In genomic region chr4:110120761-110121160, GRCm38 (mm10) we compare ENCODE assay signal across 13 mouse cellular contexts.
A peak's percentile ranks its signal among the peaks of the same experiment; 100 is the strongest.
DNase-seq lines count a peak whose midpoint lies in the region; ATAC-seq and TF ChIP-seq lines count a peak whose summit lies in the region.
"Had no signal": no experiment of that assay in that cellular context is flagged by ENCODE, and none has a peak within 500 bp of the region (broad histone marks: within the 10 kb centered on the region; RNA-seq: fewer than 3 reads in every experiment).

No protein-coding gene starts in this region.

- no peak for TF ChIP-seq CTCF in thymus, adult 2 months (IDR thresholded peaks at IDR 0.05; ENCODE audit: borderline replicate concordance, control insufficient read depth, extremely low read depth, insufficient read depth, low read length, poor library complexity)

- no peak overlapping the region for H3K4me2 ChIP-seq in kidney, embryonic 14.5 days (replicated peaks; ENCODE audit: low read depth, low read length)
- H3K4me2 ChIP-seq in forebrain, embryonic 14.5 days (ENCODE audit: low read length): no peak overlapping the region
- H3K4me2 ChIP-seq in hindbrain, embryonic 13.5 days: peak overlapping the region; percentile 21; the same call in 1 of the 2 replicates
- H3K4me2 ChIP-seq in midbrain, embryonic 16.5 days (ENCODE audit: low read length): peak overlapping the region; percentile 22; the same call in 1 of the 2 replicates
- H3K4me2 ChIP-seq: heart, embryonic 15.5 days; liver, embryonic 11.5 days had no signal

- TF ChIP-seq POLR2A in thymus, adult 2 months (IDR thresholded peaks at IDR 0.05; ENCODE audit: control insufficient read depth, extremely low read depth, insufficient read depth, low read length, poor library complexity): no peak

- 11% methylated on average over 9 of the region's 9 CpGs for WGBS in kidney, embryonic 14.5 days
- WGBS in forebrain, embryonic 14.5 days: 73% methylated on average over 9 of the region's 9 CpGs
- WGBS in hindbrain, embryonic 13.5 days: 38% methylated on average over 9 of the region's 9 CpGs
- 45% methylated on average over 9 of the region's 9 CpGs for WGBS in midbrain, embryonic 16.5 days
- 63% methylated on average over 9 of the region's 9 CpGs for WGBS in thymus, adult 2 months

- H3K4me1 ChIP-seq in kidney, embryonic 14.5 days (ENCODE audit: control insufficient read depth, insufficient read depth, low read length): no peaks in the 10 kb centered on the region; the same call in 1 of the 2 replicates
- no peaks in the 10 kb centered on the region; the same call in 1 of the 2 replicates for H3K4me1 ChIP-seq in forebrain, embryonic 14.5 days (ENCODE audit: control insufficient read depth, insufficient read depth, low read length)
- peaks cover 32% of the 10 kb centered on the region for H3K4me1 ChIP-seq in hindbrain, embryonic 13.5 days (replicated peaks)
- peaks cover 9% of the 10 kb centered on the region for H3K4me1 ChIP-seq in midbrain, embryonic 16.5 days (ENCODE audit: control insufficient read depth, insufficient read depth, low read length)
- no peaks in the 10 kb centered on the region for H3K4me1 ChIP-seq in thymus, adult 2 months (replicated peaks; ENCODE audit: control insufficient read depth, insufficient read depth, low read length)
- H3K4me1 ChIP-seq: heart, embryonic 15.5 days had no signal

- H3K4me3 ChIP-seq in kidney, embryonic 14.5 days (ENCODE audit: low read length): no peak overlapping the region
- no peak overlapping the region for H3K4me3 ChIP-seq in forebrain, embryonic 14.5 days (ENCODE audit: low read depth, low read length)
- no peak overlapping the region for H3K4me3 ChIP-seq in hindbrain, embryonic 13.5 days
- no peak overlapping the region for H3K4me3 ChIP-seq in midbrain, embryonic 16.5 days (ENCODE audit: low read depth, low read length)
- no peak overlapping the region for H3K4me3 ChIP-seq in thymus, adult 2 months (ENCODE audit: control insufficient read depth, insufficient read depth, low read length)
- H3K4me3 ChIP-seq: heart, embryonic 15.5 days had no signal

- no peaks in the 10 kb centered on the region for H3K36me3 ChIP-seq in kidney, embryonic 14.5 days (ENCODE audit: control insufficient read depth, insufficient read depth, low read length)
- H3K36me3 ChIP-seq in forebrain, embryonic 14.5 days (ENCODE audit: control insufficient read depth, insufficient read depth, low read length): no peaks in the 10 kb centered on the region
- no peaks in the 10 kb centered on the region for H3K36me3 ChIP-seq in hindbrain, embryonic 13.5 days
- no peaks in the 10 kb centered on the region for H3K36me3 ChIP-seq in midbrain, embryonic 16.5 days (ENCODE audit: control insufficient read depth, insufficient read depth, low read length)
- no peaks in the 10 kb centered on the region for H3K36me3 ChIP-seq in thymus, adult 2 months (ENCODE audit: control insufficient read depth, insufficient read depth, low read length)
- H3K36me3 ChIP-seq: heart, embryonic 15.5 days had no signal

- ATAC-seq in kidney, embryonic 14.5 days (ENCODE audit: low FRiP score, low TSS enrichment): peak; percentile 28; the same call in 1 of the 2 replicates
- peak; percentile 57 for ATAC-seq in forebrain, embryonic 14.5 days
- ATAC-seq in hindbrain, embryonic 13.5 days (ENCODE audit: low FRiP score): peak; percentile 77
- ATAC-seq in midbrain, embryonic 16.5 days: peak; percentile 46; the same call in 1 of the 2 replicates

- H3K9me3 ChIP-seq in kidney, embryonic 14.5 days (ENCODE audit: control insufficient read depth, low read length): no peaks in the 10 kb centered on the region
- no peaks in the 10 kb centered on the region for H3K9me3 ChIP-seq in forebrain, embryonic 14.5 days (replicated peaks; ENCODE audit: control insufficient read depth, low read length)
- no peaks in the 10 kb centered on the region for H3K9me3 ChIP-seq in hindbrain, embryonic 13.5 days
- H3K9me3 ChIP-seq in midbrain, embryonic 16.5 days (replicated peaks; ENCODE audit: control insufficient read depth, low read length, poor library complexity, severe bottlenecking): no peaks in the 10 kb centered on the region
- H3K9me3 ChIP-seq: heart, embryonic 15.5 days had no signal

- no peak overlapping the region for H3K9ac ChIP-seq in kidney, embryonic 14.5 days (ENCODE audit: low read depth, low read length)
- H3K9ac ChIP-seq in forebrain, embryonic 14.5 days (ENCODE audit: low read length): no peak overlapping the region
- no peak overlapping the region for H3K9ac ChIP-seq in hindbrain, embryonic 13.5 days
- no peak overlapping the region for H3K9ac ChIP-seq in midbrain, embryonic 16.5 days (ENCODE audit: low read depth, low read length)
- H3K9ac ChIP-seq: heart, embryonic 15.5 days had no signal

- no peaks in the 10 kb centered on the region for H3K27me3 ChIP-seq in kidney, embryonic 14.5 days (ENCODE audit: control insufficient read depth, insufficient read depth, low read length)
- H3K27me3 ChIP-seq in forebrain, embryonic 14.5 days (replicated peaks; ENCODE audit: control insufficient read depth, insufficient read depth, low read length): no peaks in the 10 kb centered on the region
- H3K27me3 ChIP-seq in hindbrain, embryonic 13.5 days: no peaks in the 10 kb centered on the region
- H3K27me3 ChIP-seq in midbrain, embryonic 16.5 days (ENCODE audit: control insufficient read depth, insufficient read depth, low read depth, low read length): no peaks in the 10 kb centered on the region
- no peaks in the 10 kb centered on the region for H3K27me3 ChIP-seq in thymus, adult 2 months (ENCODE audit: control insufficient read depth, insufficient read depth, low read length)
- H3K27me3 ChIP-seq: heart, embryonic 15.5 days had no signal

- no peak for DNase-seq in kidney, postnatal 36 days
- peak; percentile 45 for DNase-seq in forebrain, embryonic 14.5 days (ENCODE audit: low spot score)
- no peak for DNase-seq in gastrocnemius, adult 8-10 months (ENCODE audit: low spot score in 2 of 2)
- DNase-seq in urinary bladder, postnatal 4 days (ENCODE audit: low spot score in 2 of 2): no peak
- no peak for DNase-seq in thymus, adult 2 months
- DNase-seq: cerebellum, adult 11-12 months; kidney, postnatal 25 days; right cerebral cortex, postnatal 4 days had no signal

- H3K27ac ChIP-seq in kidney, embryonic 14.5 days (ENCODE audit: low read depth, low read length): peak overlapping the region; percentile 39; the same call in 1 of the 2 replicates
- peak overlapping the region; percentile 44; the same call in 1 of the 2 replicates for H3K27ac ChIP-seq in forebrain, embryonic 14.5 days (ENCODE audit: low read depth, low read length)
- H3K27ac ChIP-seq in hindbrain, embryonic 13.5 days: peak overlapping the region; percentile 90
- peak overlapping the region; percentile 43 for H3K27ac ChIP-seq in midbrain, embryonic 16.5 days (ENCODE audit: low read length)
- no peak overlapping the region for H3K27ac ChIP-seq in thymus, adult 2 months (ENCODE audit: control insufficient read depth, insufficient read depth, low read length)
- H3K27ac ChIP-seq: heart, embryonic 15.5 days had no signal

Comparison
In these comparisons a context has a peak if more than half of its experiments do, and no peak if none do; other contexts are left out.
1. H3K4me2 ChIP-seq: peak in hindbrain, embryonic 13.5 days (single experiment) and midbrain, embryonic 16.5 days (single experiment); none in kidney, embryonic 14.5 days (single experiment) and forebrain, embryonic 14.5 days (single experiment).
2. Peak in every context shown above with its lines, with median percentiles within 50 percentile points of each other: ATAC-seq.